Mouse (Mus musculus): ENCODE results near the gene Tnfrsf8.

GRCm38 (mm10) chr4:145244676-145245075, 70.3 kb downstream of the Tnfrsf8 start:
- TF ChIP-seq EP300 (IDR thresholded peaks at IDR 0.05; ENCODE audit: insufficient read depth, low read depth, low read length), result no peak
- TF ChIP-seq CTCF (IDR thresholded peaks at IDR 0.05), result no peak

Measured in heart, adult 2 months (tissue).